Mouse (Mus musculus) stomach, embryonic 16.5 days (tissue): ENCODE data around the gene Tfr2. TPM values are rescaled to one million over a fixed set of nuclear protein-coding genes. Genes with fewer than 3 reads are reported as not detected.

ENCODE experiments used
- ATAC-seq: fragments of 200-750 bp; cut with Nextera tagmentation; 2 replicates; pipeline ENCODE4 v1.8.0; 2017; ENCODE audit warnings: moderate number of reproducible peaks, moderate TSS enrichment; ENCODE audit not compliant: insufficient read depth, low FRiP score
- H3K27ac ChIP-seq: fragments of 300-500 bp; sonication (generic); 2 replicates; pipeline ENCODE4 v1.5.1; 2014; ENCODE audit warnings: low read length
- H3K27me3 ChIP-seq: fragments of 300-500 bp; sonication (generic); 2 replicates; pipeline ENCODE4 v1.6.1; 2014; ENCODE audit warnings: low read length, control low read depth, mixed read lengths; ENCODE audit not compliant: control insufficient read depth, insufficient read depth
- H3K36me3 ChIP-seq: fragments of 300-500 bp; sonication (generic); 2 replicates; pipeline ENCODE4 v1.6.1; 2014; ENCODE audit warnings: low read length; ENCODE audit not compliant: control insufficient read depth, insufficient read depth
- H3K4me1 ChIP-seq: fragments of 300-500 bp; sonication (generic); 2 replicates; pipeline ENCODE4 v1.6.1; 2014; ENCODE audit warnings: low read length, control low read depth, mixed read lengths; ENCODE audit not compliant: control insufficient read depth, insufficient read depth
- H3K4me2 ChIP-seq: fragments of 300-500 bp; sonication (generic); 2 replicates; pipeline ENCODE4 v1.6.1; 2014; ENCODE audit warnings: low read depth, low read length, mixed read lengths
- H3K4me3 ChIP-seq: fragments of 300-500 bp; sonication (generic); replicated peaks from 2 replicates; pipeline ENCODE4 v1.5.1; 2014; ENCODE audit warnings: mild to moderate bottlenecking, low read length
- H3K9ac ChIP-seq: fragments of 300-500 bp; sonication (generic); 2 replicates; pipeline ENCODE4 v1.6.1; 2014; ENCODE audit warnings: low read length
- H3K9me3 ChIP-seq: fragments of 300-500 bp; sonication (generic); replicated peaks from 2 replicates; pipeline ENCODE4 v1.6.1; 2016; ENCODE audit warnings: low read length, control low read depth; ENCODE audit not compliant: control insufficient read depth
- WGBS: fragments of 180-500 bp; shearing (Covaris S2); extraction: QIAGEN DNeasy Blood & Tissue Kit; methylation state at CpG from one replicate; pipeline ENCODE4 v1.1.7; 2014; 5-methylcytosine and 5-hydroxymethylcytosine counted together
- polyA plus RNA-seq: library from polyadenylated mRNA; unstranded; fragments of >200 nt; fragmentation: Nextera tagmentation; extraction: Ambion mirVana; gene quantifications from 2 replicates; pipeline ENCODE4 v1.2.1, GENCODE M21; 2015

The Tfr2 gene
- polyA plus RNA-seq, 1 experiment from 2014 or later = 3.4 TPM

DNA sequence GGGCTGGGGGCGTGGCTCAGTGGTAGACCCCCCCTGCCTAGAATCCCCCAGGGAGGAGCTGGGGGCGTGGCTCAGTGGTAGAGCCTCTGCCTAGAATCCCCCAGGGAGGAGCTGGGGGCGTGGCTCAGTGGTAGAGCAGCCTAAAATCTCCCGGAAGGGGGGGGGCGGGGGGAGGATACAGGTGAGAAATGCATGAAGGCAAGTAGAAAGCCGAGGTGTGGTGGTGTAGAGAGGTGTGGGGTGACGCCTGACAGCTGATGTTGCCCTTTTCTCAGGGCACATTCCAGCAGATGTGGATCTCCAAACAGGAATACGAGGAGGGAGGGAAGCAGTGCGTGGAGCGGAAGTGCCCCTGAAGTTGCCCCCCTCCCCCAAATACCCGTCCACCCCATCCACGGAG is 609 bp upstream of the Tfr2 start:
- Histone ChIP-seq H3K4me1 (peaks cover 4% of the 10 kb centered on the region; the same call in 1 of the 2 replicates), H3K4me3 (no peak overlapping the region), H3K9ac (no peak overlapping the region), H3K9me3 (no peaks in the 10 kb centered on the region), H3K4me2 (no peak overlapping the region), H3K36me3 (no peaks in the 10 kb centered on the region), H3K27me3 (no peaks in the 10 kb centered on the region), H3K27ac (no peak overlapping the region)
- ATAC-seq = no peak
- 71% methylated on average over 12 of the region's 12 CpGs for WGBS

DNA sequence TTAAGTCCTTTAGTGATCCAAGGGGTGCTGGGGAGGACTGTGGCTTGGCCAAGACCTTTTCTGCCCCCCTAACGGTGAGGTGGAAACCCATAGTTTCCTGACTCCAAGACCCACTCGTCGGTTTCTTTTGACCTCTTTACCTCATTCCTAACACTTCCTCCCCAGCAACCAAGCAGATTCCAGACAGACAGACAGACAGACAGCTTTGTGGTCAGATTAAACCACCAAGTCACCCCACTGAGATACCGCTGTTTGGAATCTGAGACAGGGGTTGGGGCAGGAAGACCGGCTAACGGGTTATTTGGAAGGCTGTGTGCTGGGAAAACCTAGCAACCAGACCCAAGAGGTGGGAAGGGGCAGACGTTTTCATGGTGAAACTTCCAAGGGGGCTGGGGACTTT is 541 bp downstream of the Tfr2 start:
- Histone ChIP-seq H3K27me3 (no peaks in the 10 kb centered on the region), H3K4me1 (peaks cover 4% of the 10 kb centered on the region; the same call in 1 of the 2 replicates), H3K9ac (no peak overlapping the region), H3K4me3 (no peak overlapping the region), H3K27ac (no peak overlapping the region), H3K36me3 (no peaks in the 10 kb centered on the region), H3K9me3 (no peaks in the 10 kb centered on the region), H3K4me2 (no peak overlapping the region)
- ATAC-seq = no peak
- WGBS = 46% methylated on average over 7 of the region's 7 CpGs

DNA sequence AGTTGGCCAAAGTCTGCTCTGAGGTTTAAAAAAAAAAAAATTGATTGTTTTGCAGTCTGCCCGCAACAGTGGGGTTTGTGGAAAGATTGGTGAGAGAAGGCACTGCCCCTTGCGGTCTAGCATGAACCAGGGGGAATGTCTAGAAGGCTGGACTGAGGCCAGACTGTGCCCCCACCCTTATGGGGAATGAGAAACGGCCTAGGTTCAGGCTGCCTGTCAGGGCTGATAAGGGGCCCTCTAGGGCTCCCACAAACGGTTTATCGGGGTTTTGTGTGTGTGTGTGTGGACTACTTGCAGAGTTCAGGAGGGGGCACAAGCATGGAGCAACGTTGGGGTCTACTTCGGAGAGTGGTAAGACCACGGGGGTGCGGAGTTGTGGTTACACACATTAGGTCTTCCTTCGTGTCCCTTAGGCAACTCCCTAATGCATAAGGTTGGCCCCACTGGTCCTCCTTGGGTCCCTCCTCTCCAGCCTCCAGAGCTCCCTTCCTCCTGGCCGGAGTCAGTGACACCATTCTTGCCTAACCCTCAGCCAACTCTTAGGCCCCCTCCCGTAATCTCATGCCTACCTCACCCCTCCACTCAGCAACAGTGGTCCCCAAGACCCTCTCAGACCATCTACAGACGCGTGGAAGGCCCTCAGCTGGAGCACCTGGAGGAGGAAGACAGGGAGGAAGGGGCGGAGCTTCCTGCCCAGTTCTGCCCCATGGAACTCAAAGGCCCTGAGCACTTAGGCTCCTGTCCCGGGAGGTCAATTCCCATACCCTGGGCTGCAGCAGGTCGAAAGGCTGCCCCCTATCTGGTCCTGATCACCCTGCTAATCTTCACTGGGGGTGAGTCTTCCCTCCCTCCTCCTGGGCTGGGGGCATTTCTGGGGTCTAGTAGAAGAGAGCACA is 1.3 kb downstream of the Tfr2 start:
- Histone ChIP-seq H3K27me3 (no peaks in the 10 kb centered on the region), H3K9me3 (no peaks in the 10 kb centered on the region), H3K4me1 (peaks cover 4% of the 10 kb centered on the region; the same call in 1 of the 2 replicates), H3K36me3 (no peaks in the 10 kb centered on the region), H3K4me3 (no peak overlapping the region), H3K9ac (no peak overlapping the region), H3K4me2 (no peak overlapping the region), H3K27ac (no peak overlapping the region)
- no peak for ATAC-seq
- WGBS = 69% methylated on average over 17 of the region's 17 CpGs

- Histone ChIP-seq H3K4me1 (peaks cover 4% of the 10 kb centered on the region; the same call in 1 of the 2 replicates), H3K4me2 (peak overlapping the region; percentile 50), H3K36me3 (no peaks in the 10 kb centered on the region), H3K27ac (no peak overlapping the region), H3K27me3 (no peaks in the 10 kb centered on the region), H3K4me3 (peak overlapping the region; percentile 23), H3K9me3 (no peaks in the 10 kb centered on the region), H3K9ac (peak overlapping the region; percentile 43)
- ATAC-seq = no peak
- WGBS = 9% methylated on average over 27 of the region's 27 CpGs
Measured at GRCm38 (mm10) chr5:137574470-137574901, 4.8 kb downstream of the Tfr2 start.

DNA sequence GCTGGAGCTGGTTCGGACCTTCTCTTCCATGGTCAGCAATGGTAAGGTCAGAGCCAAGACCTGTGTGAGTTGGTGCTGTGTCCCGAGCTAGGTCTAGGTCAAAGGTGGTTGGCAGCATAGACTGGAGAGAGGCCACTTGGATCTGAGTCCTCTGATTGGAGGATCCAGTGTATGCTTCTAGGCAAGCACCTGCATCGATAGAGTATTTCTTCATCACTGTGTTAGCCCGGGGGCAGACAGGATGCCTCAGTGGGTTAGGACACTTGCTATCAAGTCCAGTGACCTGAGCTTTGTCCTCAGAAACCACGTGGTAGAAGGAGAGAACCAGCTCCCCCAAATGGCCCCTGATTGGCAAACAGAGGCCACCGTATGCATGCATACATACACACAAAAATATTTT is 10.6 kb downstream of the Tfr2 start:
- no peak overlapping the region for H3K9ac ChIP-seq
- H3K4me1 ChIP-seq = 0 out of 2 replicates have a peak, but pooled peaks cover 6% of the 10 kb centered on the region
- no peaks in the 10 kb centered on the region for H3K36me3 ChIP-seq
- H3K27me3 ChIP-seq = 0 out of 2 replicates have a peak, but pooled peaks cover 3% of the 10 kb centered on the region
- no peak for ATAC-seq
- no peak overlapping the region for H3K4me3 ChIP-seq
- H3K27ac ChIP-seq = no peak overlapping the region
- H3K9me3 ChIP-seq = no peaks in the 10 kb centered on the region
- WGBS = 75% methylated on average over 6 of the region's 6 CpGs
- no peak overlapping the region for H3K4me2 ChIP-seq

DNA sequence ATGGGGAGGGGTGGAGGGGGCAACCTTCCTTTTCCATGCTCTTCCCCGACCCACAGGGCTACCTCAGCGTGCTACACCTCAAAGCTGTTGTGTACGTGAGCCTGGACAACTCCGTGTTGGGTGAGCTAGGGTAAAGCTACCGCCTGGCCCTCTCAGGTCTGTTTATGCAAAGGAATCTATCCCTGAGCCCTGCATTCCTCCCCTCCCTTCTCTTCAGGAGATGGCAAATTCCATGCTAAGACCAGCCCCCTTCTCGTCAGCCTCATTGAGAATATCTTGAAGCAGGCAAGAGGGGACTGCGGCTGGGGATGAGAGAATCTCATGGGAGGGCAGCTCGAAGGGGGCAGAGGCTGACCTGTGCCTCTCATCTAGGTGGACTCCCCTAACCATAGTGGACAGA is 13.1 kb downstream of the Tfr2 start:
- no peaks in the 10 kb centered on the region for H3K36me3 ChIP-seq
- H3K9me3 ChIP-seq = 0 out of 2 replicates have a peak, but pooled peaks cover 7% of the 10 kb centered on the region
- no peak overlapping the region for H3K4me2 ChIP-seq
- 0 out of 2 replicates have a peak, but pooled peaks cover 3% of the 10 kb centered on the region for H3K27me3 ChIP-seq
- no peak overlapping the region for H3K4me3 ChIP-seq
- H3K9ac ChIP-seq = no peak overlapping the region
- no peak overlapping the region for H3K27ac ChIP-seq
- no peak for ATAC-seq
- 30% methylated on average over 8 of the region's 8 CpGs for WGBS
- H3K4me1 ChIP-seq = 0 out of 2 replicates have a peak, but pooled peaks cover 6% of the 10 kb centered on the region

GRCm38 (mm10) chr5:137583670-137584169 is 14.1 kb downstream of the Tfr2 start:
- ATAC-seq = peak; percentile 68; the same call in 1 of the 2 replicates
- H3K9me3 ChIP-seq = 0 out of 2 replicates have a peak, but pooled peaks cover 7% of the 10 kb centered on the region
- H3K4me2 ChIP-seq = peak overlapping the region; percentile 63

GRCm38 (mm10) chr5:137584976-137585375 is 15.3 kb downstream of the Tfr2 start:
- no peaks in the 10 kb centered on the region for H3K36me3 ChIP-seq
- H3K4me1 ChIP-seq = 0 out of 2 replicates have a peak, but pooled peaks cover 6% of the 10 kb centered on the region
- no peak overlapping the region for H3K9ac ChIP-seq
- whole genome bisulfite sequencing = 28% methylated on average over 8 of the region's 8 CpGs
- 0 out of 2 replicates have a peak, but pooled peaks cover 7% of the 10 kb centered on the region for H3K9me3 ChIP-seq
- 0 out of 2 replicates have a peak, but pooled peaks cover 3% of the 10 kb centered on the region for H3K27me3 ChIP-seq
- H3K4me3 ChIP-seq = no peak overlapping the region
- H3K4me2 ChIP-seq = no peak overlapping the region
- H3K27ac ChIP-seq = no peak overlapping the region
- no peak for ATAC-seq

More at GRCm38 (mm10) chr5:137583670-137584169, 14.1 kb downstream of the Tfr2 start:
- H3K4me3 ChIP-seq = peak overlapping the region; percentile 45
- 0 out of 2 replicates have a peak, but pooled peaks cover 3% of the 10 kb centered on the region for H3K27me3 ChIP-seq
- peak overlapping the region; percentile 67 for H3K9ac ChIP-seq
- no peaks in the 10 kb centered on the region for H3K36me3 ChIP-seq
- 0 out of 2 replicates have a peak, but pooled peaks cover 6% of the 10 kb centered on the region for H3K4me1 ChIP-seq
- H3K27ac ChIP-seq = no peak overlapping the region
- WGBS = 9% methylated on average over 27 of the region's 27 CpGs

DNA sequence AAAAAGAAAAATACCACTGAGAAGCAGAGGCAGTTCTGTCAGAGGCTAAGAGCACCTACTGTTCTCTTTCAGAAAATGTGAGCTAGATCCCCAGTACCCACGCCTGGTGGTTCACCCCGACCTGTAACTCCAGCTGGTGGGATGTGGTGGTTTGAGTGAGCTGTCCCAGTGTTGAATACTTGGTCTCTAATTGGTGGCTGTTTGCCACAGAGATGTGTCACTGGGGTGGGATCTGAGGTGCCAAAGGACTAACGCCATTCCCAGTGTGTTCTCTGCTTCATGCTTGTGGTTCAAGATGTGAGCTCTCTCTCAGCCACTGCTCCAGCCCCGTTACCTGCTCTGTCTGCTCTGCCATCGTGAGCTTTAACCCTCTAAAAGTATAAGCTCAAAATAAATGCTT is 20.9 kb downstream of the Tfr2 start:
- H3K9ac ChIP-seq = no peak overlapping the region
- no peak overlapping the region for H3K27ac ChIP-seq
- H3K4me2 ChIP-seq = no peak overlapping the region
- no peaks in the 10 kb centered on the region for H3K4me1 ChIP-seq
- WGBS = 81% methylated on average over 5 of the region's 5 CpGs
- no peaks in the 10 kb centered on the region for H3K27me3 ChIP-seq
- H3K36me3 ChIP-seq = no peaks in the 10 kb centered on the region
- H3K4me3 ChIP-seq = no peak overlapping the region
- H3K9me3 ChIP-seq = 0 out of 2 replicates have a peak, but pooled peaks cover 7% of the 10 kb centered on the region
- no peak for ATAC-seq
